Mouse (Mus musculus) small intestine, adult 2 months (tissue): ENCODE results near the gene Dclk2.

Source experiments
- CTCF ChIP-seq: fragments of 200-500 bp; IDR thresholded peaks from 2 replicates; pipeline ENCODE4 v1.5.1; 2012; ENCODE audit warnings: low read depth, mild to moderate bottlenecking, control low read depth, inconsistent platforms, low read length, moderate library complexity, mixed read lengths; ENCODE audit not compliant: insufficient replicate concordance, insufficient read length; ENCODE audit errors: extremely low read depth
- POLR2A ChIP-seq: fragments of 200-500 bp; IDR thresholded peaks from 2 replicates; pipeline ENCODE4 v1.6.1; 2012; ENCODE audit warnings: low read depth, mild to moderate bottlenecking, control low read depth, inconsistent platforms, low read length, moderate library complexity

- TF ChIP-seq POLR2A (no peak), CTCF (no peak)
These were observed 36.7 kb downstream of the Dclk2 start for GRCm38 (mm10) chr3:86883985-86884384.
